Mouse (Mus musculus): ENCODE measurements around the gene Tecpr2.

Gene Tecpr2

GRCm38 (mm10) chr12:110864008-110864407, 25.1 kb upstream of the Tecpr2 start:
- DNase-seq (ENCODE audit: low read depth, low spot score): no peak

DNA sequence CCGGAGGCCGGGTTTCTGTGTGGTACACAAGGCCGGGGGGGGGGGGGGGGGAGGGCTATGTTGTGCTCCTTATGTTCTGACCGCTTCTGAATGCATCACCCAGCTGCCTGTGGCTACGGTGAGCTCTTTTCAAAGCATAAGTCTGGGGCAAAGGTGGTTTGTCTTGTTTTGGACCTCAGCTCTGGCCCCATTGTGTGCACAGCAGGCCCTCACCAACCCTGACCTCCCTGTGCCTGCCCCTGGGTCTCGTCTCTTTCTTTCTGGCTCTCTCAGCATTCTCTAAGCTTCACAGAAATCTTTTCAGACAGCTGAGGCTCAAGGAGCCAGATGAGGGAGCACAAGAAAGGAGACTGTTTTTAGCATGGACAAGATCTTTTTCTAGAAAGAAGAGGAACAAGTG, 23.5 kb upstream of the Tecpr2 start:
- no peak for DNase-seq (ENCODE audit: low read depth, low spot score)

- DNase-seq (ENCODE audit: low read depth, low spot score): peak; percentile 43
These were observed 23.1 kb upstream of the Tecpr2 start for GRCm38 (mm10) chr12:110865989-110866388.

DNA sequence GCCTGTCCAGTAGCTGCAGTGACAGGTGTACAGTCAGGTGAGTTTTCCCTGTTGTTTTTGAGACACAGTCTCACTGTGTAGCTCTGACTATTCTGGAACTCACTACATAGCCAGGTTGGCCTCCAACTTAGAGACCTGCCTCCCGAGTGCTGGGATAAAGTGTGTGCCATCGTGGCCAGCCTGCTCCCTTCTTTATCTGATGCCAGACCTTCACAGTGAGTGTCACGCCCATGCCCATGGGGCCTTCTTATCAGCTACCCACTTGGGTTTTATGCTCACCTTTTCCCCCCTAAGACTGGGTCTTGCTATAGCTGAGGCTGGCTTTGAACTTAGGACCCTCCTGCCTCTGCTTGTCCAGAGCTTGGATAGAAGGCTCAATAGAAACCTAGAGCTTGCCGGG, 19.0 kb upstream of the Tecpr2 start:
- DNase-seq (ENCODE audit: low read depth, low spot score): no peak

DNA sequence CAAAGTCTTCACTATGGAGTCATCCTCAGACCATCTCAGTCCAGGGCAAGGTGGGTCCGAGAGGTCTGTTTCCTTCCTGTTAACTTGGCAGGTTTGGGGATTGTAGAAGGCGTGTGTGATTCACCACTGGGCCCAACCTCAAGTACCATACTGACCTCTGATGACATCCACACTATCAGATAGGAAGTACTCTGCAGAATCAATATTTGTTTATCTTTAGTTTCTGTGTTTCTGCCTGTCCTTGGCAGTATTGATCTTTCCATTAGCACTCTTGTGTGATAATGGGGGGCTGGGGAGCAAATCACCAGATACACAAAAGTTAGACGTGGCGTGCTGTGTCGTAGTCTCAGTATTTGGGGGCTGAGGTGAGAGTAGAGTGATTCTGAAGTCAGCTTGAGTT, 17.8 kb upstream of the Tecpr2 start:
- DNase-seq (ENCODE audit: low read depth, low spot score): no peak

- no peak for DNase-seq (ENCODE audit: low read depth, low spot score)
These were observed 13.7 kb upstream of the Tecpr2 start for GRCm38 (mm10) chr12:110875351-110875750.

DNA sequence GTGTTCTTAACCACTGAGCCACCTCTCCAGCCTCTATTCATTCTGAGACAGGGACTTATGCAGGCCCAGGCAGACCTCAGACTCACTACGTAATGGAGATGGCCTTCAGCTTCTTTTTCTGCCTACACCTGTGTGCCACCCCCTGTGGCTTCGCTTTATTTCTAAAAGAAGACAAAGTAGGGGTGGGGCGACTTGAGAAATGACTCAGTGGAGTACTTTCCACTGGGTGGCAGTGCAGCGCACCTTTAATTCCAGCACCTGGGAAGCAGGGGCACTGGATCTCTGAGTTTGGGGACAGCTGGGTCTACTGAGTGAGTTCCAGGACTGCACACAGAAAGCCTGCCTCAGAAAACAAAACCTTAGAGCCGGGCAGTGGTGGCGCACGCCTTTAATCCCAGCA, 6.8 kb upstream of the Tecpr2 start:
- no peak for DNase-seq (ENCODE audit: low read depth, low spot score)

- DNase-seq (ENCODE audit: low read depth, low spot score): no peak
These were observed 3.8 kb upstream of the Tecpr2 start for GRCm38 (mm10) chr12:110885251-110885650.

DNA sequence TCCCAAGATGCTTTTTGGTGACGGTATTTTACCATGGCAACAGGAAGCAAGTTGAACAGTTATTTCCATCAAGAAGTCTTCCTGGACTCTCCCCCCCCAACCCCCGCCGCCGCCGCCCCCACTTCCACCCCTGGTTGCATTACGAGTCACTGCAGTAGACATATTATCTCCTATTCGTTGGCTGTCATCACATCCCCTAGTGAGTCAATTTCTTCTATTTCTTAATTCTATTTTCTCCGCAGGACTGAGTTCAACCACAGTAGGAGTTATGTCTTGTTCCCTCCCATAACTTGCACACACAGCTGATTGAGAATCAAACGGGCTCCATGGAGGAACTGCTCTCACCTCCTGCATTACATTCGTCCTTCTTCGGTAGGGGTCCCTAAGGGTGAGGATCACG, 958 bp upstream of the Tecpr2 start:
- no peak for DNase-seq (ENCODE audit: low read depth, low spot score)

- peak; percentile 17 for DNase-seq (ENCODE audit: low read depth, low spot score)
These were observed 458 bp upstream of the Tecpr2 start for GRCm38 (mm10) chr12:110888606-110889005.

DNA sequence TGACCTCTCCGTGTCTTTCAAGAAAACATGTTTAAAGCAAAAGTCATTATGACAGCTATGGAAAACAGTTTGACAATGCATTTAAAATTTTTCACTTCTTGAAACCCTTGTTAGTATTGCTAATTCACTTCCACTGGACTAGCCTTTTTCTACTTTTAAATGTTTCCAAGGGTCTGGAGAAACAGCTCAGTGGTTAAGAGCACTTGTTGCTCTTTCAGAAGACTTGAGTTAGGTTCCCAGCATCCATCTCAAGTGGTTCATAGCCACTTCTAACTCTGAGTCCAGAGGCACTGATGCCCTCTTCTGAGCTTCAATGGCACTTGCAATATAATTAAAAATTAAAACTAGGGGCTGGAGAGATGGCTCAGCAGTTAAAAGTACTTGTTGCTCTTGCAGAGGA, 2.8 kb downstream of the Tecpr2 start:
- DNase-seq (ENCODE audit: low read depth, low spot score): no peak

DNA sequence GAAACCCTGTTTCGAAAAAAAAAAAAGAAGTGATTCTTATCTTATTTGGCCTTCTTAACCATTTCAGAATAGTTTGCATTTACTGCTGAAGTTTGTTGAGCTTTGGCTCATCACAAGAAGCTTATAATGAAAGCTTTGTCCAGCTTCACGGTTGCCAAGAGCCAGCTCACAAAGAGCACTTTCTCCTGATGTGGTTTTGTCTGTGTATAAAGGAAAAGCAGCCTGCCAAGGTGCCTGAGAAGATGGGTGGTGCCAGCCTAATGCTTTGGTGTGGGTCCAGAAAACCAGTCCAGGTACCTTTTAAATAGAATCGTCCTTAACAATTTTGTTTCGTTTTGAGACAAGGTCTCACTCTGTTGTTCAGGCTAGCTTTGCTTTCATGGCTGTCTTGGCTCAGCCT, 13.0 kb downstream of the Tecpr2 start:
- DNase-seq (ENCODE audit: low read depth, low spot score): no peak

GRCm38 (mm10) chr12:110903536-110903935, 14.5 kb downstream of the Tecpr2 start:
- DNase-seq (ENCODE audit: low read depth, low spot score): no peak

- no peak for DNase-seq (ENCODE audit: low read depth, low spot score)
These were observed 18.8 kb downstream of the Tecpr2 start for GRCm38 (mm10) chr12:110907845-110908244.

DNA sequence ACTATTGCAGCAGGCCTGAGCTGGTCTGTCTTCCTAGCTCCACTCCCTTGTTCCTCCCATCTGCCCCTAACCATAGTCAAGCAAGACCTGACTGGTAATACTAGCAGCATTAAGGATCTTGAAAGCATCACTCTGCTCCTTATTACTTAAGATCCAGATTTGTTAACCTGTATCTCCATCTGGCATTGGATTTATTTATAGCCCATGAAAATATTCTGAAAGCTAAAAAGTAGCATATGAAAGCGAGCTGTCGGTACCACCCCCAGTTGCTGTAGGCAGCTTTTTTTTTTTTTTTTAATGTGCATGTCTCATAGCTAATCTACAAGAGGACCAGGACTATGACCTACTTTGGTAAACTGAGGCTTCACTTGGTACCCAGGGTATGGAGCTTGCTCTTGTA, 20.9 kb downstream of the Tecpr2 start:
- no peak for DNase-seq (ENCODE audit: low read depth, low spot score)

DNA sequence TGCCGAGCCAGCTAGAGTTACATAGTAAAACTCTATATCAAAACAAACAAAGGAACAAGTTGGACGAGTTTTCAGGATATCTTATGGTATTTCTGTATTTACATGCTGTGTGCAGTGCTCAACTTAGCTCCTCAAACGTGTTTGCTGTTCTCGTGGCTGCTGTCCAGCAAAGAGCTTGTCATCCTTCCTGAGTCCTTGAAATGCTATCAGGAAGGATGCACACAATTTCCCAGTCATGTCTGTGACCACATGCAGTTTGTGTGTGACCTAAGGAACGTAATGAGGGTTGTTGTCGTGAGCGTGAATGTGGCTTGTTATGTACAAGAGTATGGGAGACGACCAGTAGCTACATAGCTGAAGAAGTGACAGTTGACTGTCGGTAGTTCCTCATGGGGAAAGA, 26.7 kb downstream of the Tecpr2 start:
- DNase-seq (ENCODE audit: low read depth, low spot score): no peak

GRCm38 (mm10) chr12:110920254-110920653, 31.2 kb downstream of the Tecpr2 start:
- no peak for DNase-seq (ENCODE audit: low read depth, low spot score)

DNA sequence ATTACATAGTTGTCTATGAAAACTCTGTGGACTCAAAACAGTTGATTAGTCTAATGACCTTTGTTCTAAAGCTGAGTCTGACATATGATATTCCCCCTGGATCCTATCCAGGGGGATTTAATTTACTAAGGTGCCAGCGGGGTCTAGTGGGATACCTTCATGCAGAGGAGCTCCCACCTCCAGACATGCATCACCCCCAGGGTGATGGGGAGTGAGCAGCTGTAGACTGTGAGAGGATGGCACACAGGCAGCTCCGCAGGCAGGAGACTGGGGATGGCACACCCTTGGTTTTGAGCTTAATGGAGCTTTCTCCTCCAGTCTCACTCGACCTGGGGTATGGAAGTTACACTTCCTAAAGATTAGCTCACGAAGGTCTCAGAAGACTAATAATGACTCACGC, 32.5 kb downstream of the Tecpr2 start:
- DNase-seq (ENCODE audit: low read depth, low spot score): no peak

DNA sequence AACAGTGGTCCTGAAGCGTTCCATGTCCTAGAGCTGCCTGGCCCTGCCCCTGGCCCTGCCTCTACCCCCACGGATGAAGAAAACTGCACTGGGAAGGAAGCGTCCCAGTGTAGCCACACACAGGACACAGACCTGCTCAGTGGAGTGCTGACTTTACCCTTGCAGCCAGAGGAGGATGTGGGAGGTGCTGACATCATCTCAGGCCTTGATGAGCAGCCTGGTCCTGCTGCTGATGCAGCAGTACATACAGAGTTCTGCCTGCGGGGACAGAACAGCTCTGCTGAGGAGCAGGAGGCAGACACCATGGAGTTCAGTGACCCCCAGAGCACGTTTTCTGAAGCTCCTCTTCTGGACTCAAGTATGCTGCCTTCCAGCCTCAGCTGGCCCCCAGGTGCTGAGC, 43.8 kb downstream of the Tecpr2 start:
- DNase-seq (ENCODE audit: low read depth, low spot score): no peak

GRCm38 (mm10) chr12:110935983-110936620, 47.0 kb downstream of the Tecpr2 start:
- DNase-seq (ENCODE audit: low read depth, low spot score): peak; percentile 77

- DNase-seq (ENCODE audit: low read depth, low spot score): no peak
These were observed 48.4 kb downstream of the Tecpr2 start for GRCm38 (mm10) chr12:110937496-110937895.

DNA sequence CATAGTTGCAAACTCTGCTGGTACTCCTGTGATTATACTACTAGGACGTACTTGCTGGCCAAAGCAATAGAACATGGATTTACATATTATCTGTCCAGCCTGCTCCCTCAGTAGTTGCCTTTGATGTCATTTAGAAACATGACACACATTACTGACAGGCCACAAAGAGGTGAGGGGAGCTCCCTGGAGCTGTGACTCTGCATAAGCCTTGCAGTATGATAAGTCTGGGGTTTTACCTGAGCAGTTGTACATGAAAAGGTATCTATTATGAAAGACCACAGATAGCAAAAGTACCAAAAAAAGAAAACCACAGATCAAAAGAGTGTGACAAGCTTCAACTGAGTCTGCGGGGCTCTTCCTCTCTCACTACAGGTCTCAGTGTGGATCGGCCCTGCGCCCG, 50.3 kb downstream of the Tecpr2 start:
- no peak for DNase-seq (ENCODE audit: low read depth, low spot score)

GRCm38 (mm10) chr12:110940869-110941268, 51.8 kb downstream of the Tecpr2 start:
- DNase-seq (ENCODE audit: low read depth, low spot score): no peak

DNA sequence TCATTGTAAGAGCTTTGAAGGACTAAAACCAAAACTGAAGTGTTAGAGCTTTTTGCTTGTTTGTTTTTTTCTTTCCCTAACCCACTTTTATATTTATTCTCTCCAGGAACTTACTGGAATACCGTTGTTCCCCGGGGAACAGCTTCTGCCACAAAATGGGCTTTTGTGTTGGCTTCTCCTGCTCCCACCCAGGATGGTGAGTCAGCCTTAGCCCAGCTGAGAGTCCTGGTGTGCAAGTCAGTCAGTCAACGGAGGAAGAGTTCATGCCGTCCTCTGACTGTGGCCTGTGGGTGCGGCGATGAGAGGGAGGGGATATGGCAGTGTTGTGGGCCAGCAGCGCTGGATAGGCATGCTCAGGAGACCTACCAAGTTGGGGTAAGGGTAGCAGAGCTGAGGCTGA, 57.2 kb downstream of the Tecpr2 start:
- no peak for DNase-seq (ENCODE audit: low read depth, low spot score)

Data from retina, postnatal 7 days (tissue).